Comparison of ENCODE assay signal across 25 mouse cellular contexts in the genomic region with DNA sequence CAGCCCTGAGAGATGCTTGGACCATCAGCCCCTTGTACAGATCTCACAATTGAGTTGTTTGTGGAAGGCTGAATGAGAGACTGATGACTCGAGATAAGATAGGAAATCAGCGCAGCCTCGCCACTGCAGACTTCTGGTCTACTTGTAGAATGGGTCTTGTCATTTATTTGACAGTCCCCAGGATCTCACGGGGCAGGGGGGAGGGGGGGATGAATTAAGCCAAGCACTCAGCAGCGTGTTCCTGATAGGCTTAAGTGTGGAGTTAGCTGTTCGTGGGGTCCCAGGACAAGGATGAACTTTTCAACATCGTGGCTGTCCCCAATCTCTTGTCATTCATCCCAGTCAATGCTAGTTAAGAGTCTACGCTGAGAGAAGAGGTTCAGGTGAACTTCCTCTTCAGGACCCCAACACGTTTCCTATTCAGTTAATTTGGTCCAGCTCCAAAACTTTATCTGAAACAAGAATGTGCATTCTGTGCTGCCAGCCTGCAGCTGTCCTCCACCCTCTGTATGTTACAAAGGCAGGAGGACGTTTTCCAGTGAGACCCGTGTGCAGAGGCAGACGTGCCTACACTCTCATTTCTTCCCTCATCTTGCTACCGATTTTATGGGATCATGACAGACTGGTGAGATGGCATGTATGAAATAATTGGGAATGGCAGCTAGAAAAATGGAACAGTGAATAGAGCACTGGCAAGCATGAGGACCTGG.
DNase-seq lines count a peak whose midpoint lies in the region; ATAC-seq and TF ChIP-seq lines count a peak whose summit lies in the region.
"Had no signal": no experiment of that assay in that cellular context is flagged by ENCODE, and none has a peak within 500 bp of the region (broad histone marks: within the 10 kb centered on the region; RNA-seq: fewer than 3 reads in every experiment).

No protein-coding gene starts in this region.

- TF ChIP-seq POLR2A in heart, adult 2 months (IDR thresholded peaks at IDR 0.05; ENCODE audit: insufficient read depth, low read depth, low read length), result no peak
- TF ChIP-seq POLR2A in CH12.LX (IDR thresholded peaks at IDR 0.05; ENCODE audit: low read depth, low read length), result no peak

- no peaks in the 10 kb centered on the region for H3K9me3 ChIP-seq in heart, embryonic 12.5 days (replicated peaks)
- H3K9me3 ChIP-seq in heart, embryonic 15.5 days (replicated peaks), result no peaks in the 10 kb centered on the region
- no peaks in the 10 kb centered on the region for H3K9me3 ChIP-seq in CH12.LX (replicated peaks; ENCODE audit: low read length)
- H3K9me3 ChIP-seq: forebrain, embryonic 10.5 days; forebrain, embryonic 13.5 days; G1E had no signal

- no peak overlapping the region; the same call in 1 of the 2 replicates for H3K9ac ChIP-seq in heart, embryonic 12.5 days
- no peak overlapping the region for H3K9ac ChIP-seq in heart, embryonic 15.5 days
- no peak overlapping the region for H3K9ac ChIP-seq in heart, adult 2 months (ENCODE audit: low read depth, low read length)
- no peak overlapping the region for H3K9ac ChIP-seq in CH12.LX (ENCODE audit: insufficient read depth, low read depth)
- H3K9ac ChIP-seq: forebrain, embryonic 13.5 days; hindbrain, embryonic 14.5 days had no signal

- H3K36me3 ChIP-seq in heart, embryonic 12.5 days, result no peaks in the 10 kb centered on the region
- no peaks in the 10 kb centered on the region for H3K36me3 ChIP-seq in heart, embryonic 15.5 days
- H3K36me3 ChIP-seq in heart, adult 2 months (ENCODE audit: control insufficient read depth, insufficient read depth, low read length), result no peaks in the 10 kb centered on the region
- H3K36me3 ChIP-seq in CH12.LX (replicated peaks in 1 of 2; ENCODE audit: control insufficient read depth in 1 of 2, insufficient read depth in 1 of 2, low read length in 1 of 2), result no peaks in the 10 kb centered on the region
- H3K36me3 ChIP-seq: forebrain, embryonic 10.5 days; G1E had no signal

- no peaks in the 10 kb centered on the region; the same call in 1 of the 2 replicates for H3K79me2 ChIP-seq in heart, adult 2 months (replicated peaks; ENCODE audit: control insufficient read depth, insufficient read depth, low read length)
- H3K79me2 ChIP-seq in CH12.LX (replicated peaks; ENCODE audit: control insufficient read depth, extremely low read depth, insufficient read depth, poor library complexity, severe bottlenecking), result no peaks in the 10 kb centered on the region

- no peak overlapping the region for H3K4me3 ChIP-seq in heart, embryonic 12.5 days
- H3K4me3 ChIP-seq in heart, embryonic 15.5 days, result no peak overlapping the region
- H3K4me3 ChIP-seq in heart, adult 2 months, result no peak overlapping the region
- no peak overlapping the region for H3K4me3 ChIP-seq in CH12.LX (replicated peaks in 1 of 3; ENCODE audit: low read depth in 2 of 3, low read length in 2 of 3, poor library complexity in 1 of 3)
- H3K4me3 ChIP-seq: forebrain, embryonic 10.5 days; forebrain, embryonic 13.5 days had no signal

- H3K4me2 ChIP-seq in heart, embryonic 12.5 days, result peak overlapping the region; percentile 46
- peak overlapping the region; percentile 40 for H3K4me2 ChIP-seq in heart, embryonic 15.5 days
- peak overlapping the region; percentile 32; the same call in 1 of the 2 replicates for H3K4me2 ChIP-seq in CH12.LX (ENCODE audit: insufficient read depth, low read depth, poor library complexity, severe bottlenecking)
- H3K4me2 ChIP-seq: forebrain, embryonic 13.5 days; hindbrain, embryonic 14.5 days had no signal

- ATAC-seq in heart, embryonic 12.5 days (ENCODE audit: insufficient number of reproducible peaks, low FRiP score), result peak; percentile 75
- peak; percentile 64 for ATAC-seq in heart, embryonic 15.5 days (replicated peaks; ENCODE audit: insufficient number of reproducible peaks, insufficient read depth, low FRiP score, low read depth)
- ATAC-seq: forebrain, embryonic 13.5 days; forebrain, embryonic 16.5 days; hindbrain, postnatal 0 days; inflammation-experienced regulatory T-cells, adult 6 months; intestine, embryonic 16.5 days; Patski had no signal

- H3K4me1 ChIP-seq in heart, embryonic 12.5 days (replicated peaks), result peaks cover 38% of the 10 kb centered on the region
- H3K4me1 ChIP-seq in heart, embryonic 15.5 days (replicated peaks), result peaks cover 29% of the 10 kb centered on the region
- H3K4me1 ChIP-seq in heart, adult 2 months (ENCODE audit: control insufficient read depth, insufficient read depth, low read length), result no peaks in the 10 kb centered on the region
- peaks cover 0 to 9% of the 10 kb centered on the region in 2 experiments; a peak in 1 of 4 replicates for H3K4me1 ChIP-seq in CH12.LX (ENCODE audit: control insufficient read depth in 1 of 2, insufficient read depth in 2 of 2)

- no peak for TF ChIP-seq EP300 in heart, adult 2 months (IDR thresholded peaks at IDR 0.05; ENCODE audit: insufficient read depth, low read depth, low read length)
- no peak for TF ChIP-seq EP300 in CH12.LX (IDR thresholded peaks at IDR 0.05; ENCODE audit: low read length)

- intact Hi-C loops in heart, postnatal 25 days (cut with DNase I), result no loop called here
- intact Hi-C loops in heart, postnatal 36 days (cut with DNase I), result no loop called here
- intact Hi-C loops in heart, adult 2 months (cut with DNase I), result no loop called here

- no peak for TF ChIP-seq RAD21 in CH12.LX (IDR thresholded peaks at IDR 0.05; ENCODE audit: low read depth, low read length)

- no peaks in the 10 kb centered on the region for H3K27me3 ChIP-seq in heart, embryonic 12.5 days (replicated peaks)
- H3K27me3 ChIP-seq in heart, embryonic 15.5 days, result no peaks in the 10 kb centered on the region
- no peaks in the 10 kb centered on the region for H3K27me3 ChIP-seq in heart, adult 2 months (ENCODE audit: control insufficient read depth, insufficient read depth, low read length)
- H3K27me3 ChIP-seq in CH12.LX (replicated peaks), result no peaks in the 10 kb centered on the region
- H3K27me3 ChIP-seq: forebrain, embryonic 13.5 days; Patski had no signal

- TF ChIP-seq CTCF in heart, adult 2 months (IDR thresholded peaks at IDR 0.05), result no peak
- no peak for TF ChIP-seq CTCF in CH12.LX (conservative IDR thresholded peaks at IDR 0.05 in 1 of 2, IDR thresholded peaks at IDR 0.05 in 1 of 2; ENCODE audit: low read depth in 2 of 2, low read length in 2 of 2)

- in situ Hi-C loops in CH12.LX (cut with MboI; ENCODE audit: low pct_ligation_motif_present, low pct_unique_long_range_greater_than_20kb, low sequenced_read_pairs), result no loop called here

- peak; percentile 35 for DNase-seq in heart, adult 11 months
- DNase-seq in heart, postnatal 25 days (ENCODE audit: low spot score), result no peak
- no peak for DNase-seq in heart, postnatal 36 days
- DNase-seq in heart, adult 2 months, result no peak
- DNase-seq in CH12.LX (ENCODE audit: extremely low read depth), result no peak
- DNase-seq: adrenal gland, postnatal 10 days; adrenal gland, postnatal 36 days; cerebellum, adult 18-20 months; cerebellum, adult 9-10 months; cerebellum, postnatal 14 days; gastrocnemius, postnatal 10 days; gastrocnemius, postnatal 36 days; kidney, adult 18-20 months; kidney, adult 9 months had no signal

- peak overlapping the region; percentile 54 for H3K27ac ChIP-seq in heart, embryonic 12.5 days (ENCODE audit: poor library complexity, severe bottlenecking)
- H3K27ac ChIP-seq in heart, embryonic 15.5 days, result peak overlapping the region; percentile 38
- no peak overlapping the region for H3K27ac ChIP-seq in heart, adult 2 months
- H3K27ac ChIP-seq in CH12.LX (ENCODE audit: insufficient read depth, low read depth), result no peak overlapping the region
- H3K27ac ChIP-seq: forebrain, embryonic 10.5 days; forebrain, embryonic 13.5 days; hindbrain, embryonic 14.5 days; hindbrain, postnatal 0 days had no signal

- dilution Hi-C loops in CH12.LX (cut with MboI; ENCODE audit: extremely low pct_ligation_motif_present, extremely low pct_unique_long_range_greater_than_20kb, low sequenced_read_pairs), result no loop called here

- 12% methylated on average over 13 of the region's 13 CpGs for WGBS in heart, embryonic 12.5 days
- WGBS in heart, embryonic 15.5 days, result 16% methylated on average over 13 of the region's 13 CpGs
- WGBS in heart, adult 2 months, result 24% methylated on average over 13 of the region's 13 CpGs

TF ChIP-seq in CH12.LX, 34 proteins besides CTCF, POLR2A, EP300 and RAD21:
- TF ChIP-seq UBTF (IDR thresholded peaks at IDR 0.05; ENCODE audit: low read depth, low read length) (no peak), MYC (IDR thresholded peaks at IDR 0.05; ENCODE audit: low read depth, low read length) (no peak)
TF ChIP-seq in CH12.LX: peak in this region for 0.

Comparison
In these comparisons a context has a peak if more than half of its experiments do, and no peak if none do; other contexts are left out.
1. H3K27ac ChIP-seq: peak in heart, embryonic 12.5 days (single experiment) and heart, embryonic 15.5 days (single experiment); none in heart, adult 2 months (single experiment) and CH12.LX (single experiment).
2. Peak in every context shown above with its lines, with median percentiles within 50 percentile points of each other: H3K4me2 ChIP-seq.